ENCODE assay signal across 21 mouse cellular contexts in genomic region chr5:29772038-29772437, GRCm38 (mm10). TPM values are rescaled to one million over a fixed set of nuclear protein-coding genes. Genes with fewer than 3 reads are reported as not detected.
DNase-seq lines count a peak whose midpoint lies in the region; ATAC-seq and TF ChIP-seq lines count a peak whose summit lies in the region.
"Had no signal": no experiment of that assay in that cellular context is flagged by ENCODE, and none has a peak within 500 bp of the region (broad histone marks: within the 10 kb centered on the region; RNA-seq: fewer than 3 reads in every experiment).

No protein-coding gene starts in this region.

- ATAC-seq in kidney, postnatal 0 days (replicated peaks; ENCODE audit: low FRiP score, low read depth) = no peak
- no peak for ATAC-seq in stomach, postnatal 0 days (ENCODE audit: low FRiP score, low TSS enrichment)
- ATAC-seq: activated CD4-positive, CD25-positive, alpha-beta regulatory T cell, adult 4 months; liver, postnatal 0 days had no signal

- intact Hi-C loops in gastrocnemius, adult 2 months (cut with DNase I) = no loop called here
- intact Hi-C loops in left cerebral cortex, postnatal 36 days (cut with DNase I) = no loop called here

- no peak overlapping the region for H3K9ac ChIP-seq in kidney, postnatal 0 days (ENCODE audit: low read depth, low read length)
- H3K9ac ChIP-seq in stomach, postnatal 0 days (ENCODE audit: low read length) = no peak overlapping the region
- H3K9ac ChIP-seq: liver, postnatal 0 days had no signal

- H3K4me3 ChIP-seq in gastrocnemius, adult 2 months = no peak overlapping the region
- no peak overlapping the region for H3K4me3 ChIP-seq in kidney, postnatal 0 days (replicated peaks; ENCODE audit: low read depth, low read length)
- no peak overlapping the region for H3K4me3 ChIP-seq in bone marrow macrophage, adult 2 months (ENCODE audit: insufficient read depth, low read length)
- no peak overlapping the region for H3K4me3 ChIP-seq in stomach, postnatal 0 days (ENCODE audit: low read depth, low read length)

- H3K4me1 ChIP-seq in kidney, postnatal 0 days (replicated peaks; ENCODE audit: insufficient read depth, low read length) = peaks cover 7% of the 10 kb centered on the region; the same call in 1 of the 2 replicates
- H3K4me1 ChIP-seq in bone marrow macrophage, adult 2 months (ENCODE audit: control insufficient read depth, insufficient read depth, low read length) = peaks cover 17% of the 10 kb centered on the region
- no peaks in the 10 kb centered on the region for H3K4me1 ChIP-seq in stomach, postnatal 0 days (replicated peaks; ENCODE audit: control insufficient read depth, insufficient read depth)

- DNase-seq in gastrocnemius, adult 2 months = no peak
- no peak for DNase-seq in gastrocnemius, postnatal 25 days
- DNase-seq in kidney, postnatal 0 days (ENCODE audit: low spot score) = peak; percentile 8
- DNase-seq in kidney, postnatal 10 days = no peak
- no peak for DNase-seq in left cerebral cortex, postnatal 36 days (ENCODE audit: low spot score in 2 of 2)
- no peak for DNase-seq in stomach, postnatal 0 days (ENCODE audit: low spot score)
- DNase-seq: embryo, embryonic 11 days; heart, postnatal 36 days; kidney, adult 8-10 months; liver, postnatal 0 days; midbrain, embryonic 14.5 days; thymus, postnatal 25 days had no signal

- H3K9me3 ChIP-seq in kidney, postnatal 0 days (replicated peaks; ENCODE audit: low read length) = no peaks in the 10 kb centered on the region
- no peaks in the 10 kb centered on the region for H3K9me3 ChIP-seq in stomach, postnatal 0 days (ENCODE audit: control insufficient read depth, low read length)

- H3K27me3 ChIP-seq in kidney, postnatal 0 days (ENCODE audit: insufficient read depth, low read length) = no peaks in the 10 kb centered on the region
- no peaks in the 10 kb centered on the region for H3K27me3 ChIP-seq in stomach, postnatal 0 days (ENCODE audit: control insufficient read depth, insufficient read depth, low read length)

- H3K4me2 ChIP-seq in kidney, postnatal 0 days (ENCODE audit: low read length) = no peak overlapping the region
- no peak overlapping the region for H3K4me2 ChIP-seq in stomach, postnatal 0 days (replicated peaks; ENCODE audit: low read depth)

- 47% methylated on average over 2 of the region's 2 CpGs for WGBS in kidney, postnatal 0 days
- WGBS in stomach, postnatal 0 days = 72% methylated on average over 2 of the region's 2 CpGs

- H3K27ac ChIP-seq in gastrocnemius, adult 2 months = peak overlapping the region; percentile 52; the same call in 1 of the 2 replicates
- no peak overlapping the region for H3K27ac ChIP-seq in kidney, postnatal 0 days
- H3K27ac ChIP-seq in bone marrow macrophage, adult 2 months (ENCODE audit: insufficient read depth, low read depth, low read length) = peak overlapping the region; percentile 60
- no peak overlapping the region for H3K27ac ChIP-seq in stomach, postnatal 0 days (replicated peaks)
- H3K27ac ChIP-seq: macrophage had no signal

- TF ChIP-seq CTCF in gastrocnemius, adult 2 months (IDR thresholded peaks at IDR 0.05) = no peak
- no peak for TF ChIP-seq CTCF in kidney, postnatal 0 days (IDR thresholded peaks at IDR 0.05; ENCODE audit: low read depth)
- TF ChIP-seq CTCF in bone marrow macrophage, adult 2 months (IDR thresholded peaks at IDR 0.05; ENCODE audit: low read depth, low read length) = no peak
- TF ChIP-seq CTCF in stomach, postnatal 0 days (IDR thresholded peaks at IDR 0.05; ENCODE audit: low read depth) = no peak

- peaks cover 29% of the 10 kb centered on the region; the same call in 1 of the 2 replicates for H3K36me3 ChIP-seq in kidney, postnatal 0 days (ENCODE audit: insufficient read depth, low read length)
- H3K36me3 ChIP-seq in stomach, postnatal 0 days (ENCODE audit: control insufficient read depth, insufficient read depth, low read length) = 0 out of 2 replicates have a peak, but pooled peaks cover 5% of the 10 kb centered on the region

- no peak for TF ChIP-seq POLR2A in bone marrow macrophage, adult 2 months (IDR thresholded peaks at IDR 0.05; ENCODE audit: borderline replicate concordance, low read depth, low read length)

- no peak for TF ChIP-seq EP300 in stomach, postnatal 0 days (optimal IDR thresholded peaks at IDR 0.05)

RNA-seq across cellular contexts. Expression of gene Gm5129, which starts 36.3 kb away (rescaled TPM):
- not detected for total RNA-seq in gastrocnemius, adult 2 months (2021)
- total RNA-seq in gastrocnemius, postnatal 25 days (2021) = not detected
- not detected in 2 replicates for polyA plus RNA-seq in kidney, postnatal 0 days (2015; fragmentation: Nextera tagmentation; extraction: Ambion mirVana)
- polyA plus RNA-seq in bone marrow macrophage, adult 2 months (2012; ENCODE audit: insufficient read depth, insufficient read length, missing spikeins) = not detected in 2 replicates
- total RNA-seq in left cerebral cortex, postnatal 36 days (2021) = not detected
- not detected in 2 replicates for polyA plus RNA-seq in stomach, postnatal 0 days (2015; fragmentation: Nextera tagmentation; extraction: Ambion mirVana)
- total RNA-seq: gastrocnemius, adult 8-10 months; left cerebral cortex, adult 18-20 months; MEL had no signal
- polyA plus RNA-seq: activated CD4-positive, CD25-positive, alpha-beta regulatory T cell, adult 4 months; forebrain, embryonic 16.5 days; liver, postnatal 0 days; macrophage; midbrain, embryonic 14.5 days; spleen, adult 2 months; stomach, embryonic 16.5 days had no signal

RNA-seq across cellular contexts. Expression of gene Dnajb6, which starts 36.5 kb away (rescaled TPM):
- 10 to 100 TPM; 76.9 to 78.9 TPM for total RNA-seq in gastrocnemius, adult 2 months (2021)
- 10 to 100 TPM; 61.5 to 70.9 TPM for total RNA-seq in gastrocnemius, postnatal 25 days (2021)
- polyA plus RNA-seq in kidney, postnatal 0 days (2015; fragmentation: Nextera tagmentation; extraction: Ambion mirVana) = 145 and 158 TPM in 2 replicates
- polyA plus RNA-seq in bone marrow macrophage, adult 2 months (2012; ENCODE audit: insufficient read depth, insufficient read length, missing spikeins) = 112 and 123 TPM in 2 replicates
- total RNA-seq in left cerebral cortex, postnatal 36 days (2021) = 100 to 1,000 TPM; 168 to 174 TPM
- polyA plus RNA-seq in stomach, postnatal 0 days (2015; fragmentation: Nextera tagmentation; extraction: Ambion mirVana) = 144 and 148 TPM in 2 replicates

Comparison
In these comparisons a context has a peak if more than half of its experiments do, and no peak if none do; other contexts are left out.
1. H3K27ac ChIP-seq: peak in gastrocnemius, adult 2 months (single experiment) and bone marrow macrophage, adult 2 months (single experiment); none in kidney, postnatal 0 days (single experiment) and stomach, postnatal 0 days (single experiment).